Mouse (Mus musculus) cortical plate, adult 2 months (tissue): Measurements from ENCODE around the gene Cdkl4. TPM values are rescaled to one million over a fixed set of nuclear protein-coding genes. Genes with fewer than 3 reads are reported as not detected.

ENCODE experiments used
- H3K27ac ChIP-seq: fragments of 200-500 bp; 2 replicates; pipeline ENCODE4 v1.5.1; 2012; ENCODE audit warnings: low read length, control low read depth, inconsistent platforms; ENCODE audit not compliant: insufficient read depth
- H3K4me1 ChIP-seq: fragments of 200-500 bp; 2 replicates; pipeline ENCODE4 v1.6.1; 2011; ENCODE audit warnings: low read length; ENCODE audit not compliant: control insufficient read depth, insufficient read depth
- H3K4me3 ChIP-seq: fragments of 200-500 bp; 2 replicates; pipeline ENCODE4 v1.5.1; 2011; ENCODE audit warnings: mild to moderate bottlenecking, low read length, control low read depth; ENCODE audit not compliant: insufficient read depth
- CTCF ChIP-seq: fragments of 200-500 bp; IDR thresholded peaks from 2 replicates; pipeline ENCODE4 v1.5.1; 2011; ENCODE audit warnings: mild to moderate bottlenecking, control low read depth, low read length; ENCODE audit not compliant: insufficient read depth; ENCODE audit errors: extremely low read depth
- POLR2A ChIP-seq: fragments of 200-500 bp; IDR thresholded peaks from 2 replicates; pipeline ENCODE4 v1.6.1; 2011; ENCODE audit warnings: mild to moderate bottlenecking, low read length, control low read depth; ENCODE audit not compliant: insufficient read depth; ENCODE audit errors: extremely low read depth
- polyA plus RNA-seq: library from polyadenylated mRNA; depleted of rRNA; stranded (reverse); fragments of >200 nt; gene quantifications from 2 replicates; pipeline ENCODE4 v1.2.3, GENCODE M21; 2012; rRNA removed

Cdkl4 gene
- polyA plus RNA-seq, 1 experiment, result 14.0 TPM

GRCm38 (mm10) chr17:80490166-80490565 lies 87.4 kb downstream of the Cdkl4 start:
- Histone ChIP-seq H3K27ac (no peak overlapping the region), H3K4me1 (no peaks in the 10 kb centered on the region), H3K4me3 (no peak overlapping the region)
- TF ChIP-seq CTCF, result no peak
- no peak for TF ChIP-seq POLR2A

- Histone ChIP-seq H3K27ac (no peak overlapping the region), H3K4me1 (no peaks in the 10 kb centered on the region), H3K4me3 (no peak overlapping the region)
- TF ChIP-seq POLR2A (no peak), CTCF (no peak)
These were observed 88.7 kb downstream of the Cdkl4 start for GRCm38 (mm10) chr17:80488918-80489317.

GRCm38 (mm10) chr17:80485160-80485559 lies 92.5 kb downstream of the Cdkl4 start:
- TF ChIP-seq POLR2A (no peak), CTCF (no peak)
- Histone ChIP-seq H3K27ac (no peak overlapping the region), H3K4me1 (no peaks in the 10 kb centered on the region; the same call in 1 of the 2 replicates), H3K4me3 (no peak overlapping the region)

GRCm38 (mm10) chr17:80480855-80481224 lies 96.8 kb downstream of the Cdkl4 start:
- peak overlapping the region; percentile 90 for H3K4me3 ChIP-seq
- TF ChIP-seq CTCF (no peak), POLR2A (no peak)
- no peaks in the 10 kb centered on the region; the same call in 1 of the 2 replicates for H3K4me1 ChIP-seq
- H3K27ac ChIP-seq, result peak overlapping the region; percentile 98

GRCm38 (mm10) chr17:80480031-80480854 lies 97.4 kb downstream of the Cdkl4 start, which contains the start of gene Sos1:
Sos1 (minus strand) TSS chr17:80480453.
- peak; percentile 59 for TF ChIP-seq POLR2A
- TF ChIP-seq CTCF, result no peak
- H3K4me3 ChIP-seq, result peak within 1 kb of the TSS; percentile 90

GRCm38 (mm10) chr17:80479295-80480030 lies 98.2 kb downstream of the Cdkl4 start:
- Histone ChIP-seq H3K27ac (peak overlapping the region; percentile 51), H3K4me3 (peak overlapping the region; percentile 90), H3K4me1 (no peaks in the 10 kb centered on the region; the same call in 1 of the 2 replicates)
- TF ChIP-seq CTCF (no peak), POLR2A (peak; percentile 50; the same call in 1 of the 2 replicates)

More at GRCm38 (mm10) chr17:80480031-80480854, 97.4 kb downstream of the Cdkl4 start, which contains the start of gene Sos1:
- Histone ChIP-seq H3K27ac (peak within 1 kb of the TSS; percentile 98), H3K4me1 (no peaks in the 10 kb centered on the region; the same call in 1 of the 2 replicates)

GRCm38 (mm10) chr17:80477679-80478078 lies 99.9 kb downstream of the Cdkl4 start:
- TF ChIP-seq POLR2A, result no peak
- TF ChIP-seq CTCF, result no peak

GRCm38 (mm10) chr17:80476496-80476895 lies 101.1 kb downstream of the Cdkl4 start:
- peaks cover 3% of the 10 kb centered on the region for H3K4me1 ChIP-seq
- TF ChIP-seq POLR2A, result no peak
- TF ChIP-seq CTCF, result no peak
- H3K4me3 ChIP-seq, result no peak overlapping the region
- no peak overlapping the region for H3K27ac ChIP-seq

More at GRCm38 (mm10) chr17:80477679-80478078, 99.9 kb downstream of the Cdkl4 start:
- peaks cover 3% of the 10 kb centered on the region for H3K4me1 ChIP-seq
- H3K27ac ChIP-seq, result no peak overlapping the region
- H3K4me3 ChIP-seq, result no peak overlapping the region

Other genes starting within 250 kb of the Cdkl4 start
- not detected in 2 replicates for gene Gm10190, start 204.3 kb downstream of the Cdkl4 start, polyA plus RNA-seq
- gene Sos1, start 97.4 kb downstream of the Cdkl4 start, polyA plus RNA-seq, result 14.2 TPM in 2 replicates
- gene Map4k3, start 150.7 kb upstream of the Cdkl4 start, polyA plus RNA-seq, result 46.7 and 49.4 TPM in 2 replicates